Mouse (Mus musculus) liver, embryonic 18 days (tissue): ENCODE results near the gene Cobl. TPM values are rescaled to one million over a fixed set of nuclear protein-coding genes. Genes with fewer than 3 reads are reported as not detected.

Source experiments
- polyA plus RNA-seq: library from polyadenylated mRNA; depleted of rRNA; stranded (reverse); fragments of >200 nt; gene quantifications from 2 replicates; pipeline ENCODE4 v1.2.3, GENCODE M21; 2012; rRNA removed

The Cobl gene
- 0.91 and 1.0 TPM in 2 replicates for polyA plus RNA-seq

DNA sequence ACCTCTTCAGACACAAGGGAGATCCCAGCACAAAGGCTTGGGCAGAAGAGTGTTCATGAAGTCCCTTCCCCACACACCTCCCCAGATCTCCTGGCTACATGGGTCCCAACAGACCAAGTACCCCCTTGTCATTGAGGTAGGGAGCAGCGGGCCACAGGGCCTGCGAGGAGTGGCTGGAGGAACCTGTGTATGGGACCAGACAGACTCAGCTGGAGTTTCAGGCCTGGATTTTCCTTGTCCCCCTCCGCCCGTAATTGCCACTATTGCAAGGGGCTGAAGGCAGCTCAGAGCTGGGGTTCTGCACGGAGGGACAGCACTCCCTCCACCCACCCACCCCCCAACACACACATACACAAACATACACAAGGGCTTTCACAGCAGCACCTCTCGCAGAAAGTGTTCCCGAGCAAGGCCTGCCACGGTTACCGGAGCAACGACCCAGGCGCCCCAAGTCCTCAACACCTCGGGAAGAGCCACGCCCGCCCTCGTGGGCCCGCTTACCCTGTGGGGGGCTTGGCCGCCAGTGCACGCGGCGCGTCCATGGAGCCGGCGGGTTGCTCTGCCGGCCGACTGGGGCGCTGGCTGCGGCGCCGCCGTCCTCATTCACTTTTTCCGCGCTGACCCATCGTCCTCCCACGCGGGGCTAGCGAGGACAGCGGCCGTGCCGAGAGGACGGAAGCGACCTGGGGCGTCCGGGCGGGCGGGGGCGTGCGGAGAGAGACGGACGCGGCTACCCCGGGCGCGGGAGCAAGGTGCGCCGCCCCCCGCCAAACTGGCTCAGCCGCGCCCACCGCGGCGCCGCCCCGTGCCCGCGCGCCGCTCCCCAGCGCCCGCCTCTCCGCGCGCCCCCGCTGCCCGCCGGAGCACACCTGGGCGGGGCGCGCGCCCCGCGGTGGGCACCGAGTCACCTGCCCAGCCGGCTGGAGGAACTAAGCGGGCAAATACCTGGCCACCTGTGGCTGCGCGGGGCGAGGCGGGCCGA lies at the start of gene Cobl:
Gene Cobl (minus strand): TSS at position 780 of the 982 bp plus-strand sequence.

